Mouse (Mus musculus) forebrain, embryonic 14.5 days (tissue): ENCODE measurements around the gene Pign. TPM values are rescaled to one million over a fixed set of nuclear protein-coding genes. Genes with fewer than 3 reads are reported as not detected.

ENCODE experiments used
- ATAC-seq: fragments of 200-750 bp; cut with Nextera tagmentation; 2 replicates; pipeline ENCODE4 v1.8.0; 2017; ENCODE audit warnings: mild to moderate bottlenecking, moderate library complexity
- DNase-seq: peaks from one replicate; pipeline ENCODE4 v3.0.0-alpha.2; 2015; ENCODE audit warnings: low spot score
- H3K27ac ChIP-seq: fragments of 300-500 bp; sonication (generic); 2 replicates; pipeline ENCODE4 v1.5.1; 2014; ENCODE audit warnings: low read depth, mild to moderate bottlenecking, control low read depth, low read length, moderate library complexity
- H3K27me3 ChIP-seq: fragments of 300-500 bp; sonication (generic); replicated peaks from 2 replicates; pipeline ENCODE4 v1.6.1; 2014; ENCODE audit warnings: low read length, control low read depth, mixed read lengths; ENCODE audit not compliant: control insufficient read depth, insufficient read depth
- H3K36me3 ChIP-seq: fragments of 300-500 bp; sonication (generic); 2 replicates; pipeline ENCODE4 v1.6.1; 2014; ENCODE audit warnings: low read length, control low read depth; ENCODE audit not compliant: control insufficient read depth, insufficient read depth
- H3K4me1 ChIP-seq: fragments of 300-500 bp; sonication (generic); 2 replicates; pipeline ENCODE4 v1.6.1; 2014; ENCODE audit warnings: antibody characterized with exemption, low read length, control low read depth; ENCODE audit not compliant: control insufficient read depth, insufficient read depth
- H3K4me2 ChIP-seq: fragments of 300-500 bp; sonication (generic); 2 replicates; pipeline ENCODE4 v1.6.1; 2014; ENCODE audit warnings: mild to moderate bottlenecking, control low read depth, low read length
- H3K4me3 ChIP-seq: fragments of 300-500 bp; sonication (generic); 2 replicates; pipeline ENCODE4 v1.5.1; 2014; ENCODE audit warnings: low read depth, low read length, control low read depth
- H3K9ac ChIP-seq: fragments of 300-500 bp; sonication (generic); 2 replicates; pipeline ENCODE4 v1.6.1; 2014; ENCODE audit warnings: mild to moderate bottlenecking, low read length, control low read depth, moderate library complexity
- H3K9me3 ChIP-seq: fragments of 300-500 bp; sonication (generic); replicated peaks from 2 replicates; pipeline ENCODE4 v1.6.1; 2016; ENCODE audit warnings: low read length, control low read depth, mixed read lengths; ENCODE audit not compliant: control insufficient read depth
- WGBS: fragments of 180-500 bp; shearing (Covaris S2); extraction: QIAGEN DNeasy Blood & Tissue Kit; methylation state at CpG from one replicate; pipeline ENCODE4 v1.1.7; 2014; 5-methylcytosine and 5-hydroxymethylcytosine counted together
- polyA plus RNA-seq: library from polyadenylated mRNA; unstranded; fragments of >200 nt; fragmentation: Nextera tagmentation; extraction: Ambion mirVana; gene quantifications from 2 replicates; pipeline ENCODE4 v1.2.1, GENCODE M21; 2014

The Pign gene
- polyA plus RNA-seq, 1 experiment from 2014 or later = 9.4 TPM

GRCm38 (mm10) chr1:105669700-105670099 is 6.2 kb upstream of the Pign start:
- peaks cover 5% of the 10 kb centered on the region for H3K4me1 ChIP-seq
- H3K36me3 ChIP-seq = 0 out of 2 replicates have a peak, but pooled peaks cover 3% of the 10 kb centered on the region
- H3K27ac ChIP-seq = no peak overlapping the region
- ATAC-seq (no peak), DNase-seq (no peak)
- no peak overlapping the region for H3K4me2 ChIP-seq
- H3K9me3 ChIP-seq = no peaks in the 10 kb centered on the region
- H3K9ac ChIP-seq = no peak overlapping the region
- H3K27me3 ChIP-seq = no peaks in the 10 kb centered on the region
- no peak overlapping the region for H3K4me3 ChIP-seq

GRCm38 (mm10) chr1:105663962-105664812 is 710 bp upstream of the Pign start:
- H3K4me1 ChIP-seq = peaks cover 5% of the 10 kb centered on the region
- H3K36me3 ChIP-seq = 0 out of 2 replicates have a peak, but pooled peaks cover 3% of the 10 kb centered on the region
- H3K27ac ChIP-seq = peak overlapping the region; percentile 21
- WGBS = under 1% methylated on average over 68 of the region's 68 CpGs
- H3K9ac ChIP-seq = peak overlapping the region; percentile 90
- peak; percentile 32 for DNase-seq
- no peaks in the 10 kb centered on the region for H3K27me3 ChIP-seq
- H3K9me3 ChIP-seq = no peaks in the 10 kb centered on the region
- peak overlapping the region; percentile 86 for H3K4me2 ChIP-seq
- peak overlapping the region; percentile 94 for H3K4me3 ChIP-seq
- ATAC-seq = 0 out of 2 replicates have a peak, but pooled peaks have one; percentile 0

GRCm38 (mm10) chr1:105662820-105663170 is 682 bp downstream of the Pign start:
- Histone ChIP-seq H3K4me1 (peaks cover 5% of the 10 kb centered on the region), H3K9ac (peak overlapping the region; percentile 76), H3K4me3 (peak overlapping the region; percentile 94), H3K27me3 (no peaks in the 10 kb centered on the region), H3K4me2 (peak overlapping the region; percentile 60), H3K9me3 (no peaks in the 10 kb centered on the region), H3K36me3 (0 out of 2 replicates have a peak, but pooled peaks cover 3% of the 10 kb centered on the region), H3K27ac (no peak overlapping the region)
- DNase-seq (no peak), ATAC-seq (no peak)
- 12% methylated on average over 6 of the region's 6 CpGs for WGBS

GRCm38 (mm10) chr1:105660015-105660414 is 3.5 kb downstream of the Pign start:
- Histone ChIP-seq H3K4me1 (no peaks in the 10 kb centered on the region; the same call in 1 of the 2 replicates), H3K4me3 (no peak overlapping the region), H3K4me2 (no peak overlapping the region), H3K27ac (no peak overlapping the region), H3K36me3 (no peaks in the 10 kb centered on the region), H3K9ac (no peak overlapping the region), H3K9me3 (no peaks in the 10 kb centered on the region), H3K27me3 (no peaks in the 10 kb centered on the region)
- ATAC-seq (no peak), DNase-seq (peak; percentile 75)
- 19% methylated on average over 3 of the region's 3 CpGs for WGBS

- Histone ChIP-seq H3K27me3 (no peaks in the 10 kb centered on the region), H3K4me1 (no peaks in the 10 kb centered on the region), H3K4me2 (no peak overlapping the region), H3K36me3 (no peaks in the 10 kb centered on the region), H3K4me3 (no peak overlapping the region), H3K27ac (no peak overlapping the region), H3K9me3 (no peaks in the 10 kb centered on the region), H3K9ac (no peak overlapping the region)
- DNase-seq = no peak
- ATAC-seq = no peak
- WGBS = 94% methylated on average over 1 of the region's 1 CpGs
These were observed 9.5 kb downstream of the Pign start for GRCm38 (mm10) chr1:105653981-105654380.

GRCm38 (mm10) chr1:105650650-105651049 is 12.8 kb downstream of the Pign start:
- ATAC-seq (no peak), DNase-seq (no peak)
- Histone ChIP-seq H3K4me1 (no peaks in the 10 kb centered on the region), H3K9me3 (no peaks in the 10 kb centered on the region), H3K9ac (no peak overlapping the region), H3K27ac (no peak overlapping the region), H3K27me3 (no peaks in the 10 kb centered on the region), H3K4me2 (no peak overlapping the region), H3K36me3 (0 out of 2 replicates have a peak, but pooled peaks cover 5% of the 10 kb centered on the region), H3K4me3 (no peak overlapping the region)
- 79% methylated on average over 1 of the region's 1 CpGs for WGBS

GRCm38 (mm10) chr1:105644093-105644492 is 19.4 kb downstream of the Pign start:
- Histone ChIP-seq H3K4me3 (no peak overlapping the region), H3K36me3 (peaks cover 13% of the 10 kb centered on the region; the same call in 1 of the 2 replicates), H3K4me1 (no peaks in the 10 kb centered on the region), H3K9me3 (no peaks in the 10 kb centered on the region), H3K27me3 (no peaks in the 10 kb centered on the region), H3K9ac (no peak overlapping the region), H3K27ac (no peak overlapping the region), H3K4me2 (no peak overlapping the region)
- DNase-seq = no peak
- ATAC-seq = no peak
- 89% methylated on average over 3 of the region's 3 CpGs for WGBS

- peak; percentile 73 for ATAC-seq
- no peaks in the 10 kb centered on the region for H3K36me3 ChIP-seq
- 29% methylated on average over 3 of the region's 3 CpGs for WGBS
- H3K27me3 ChIP-seq = no peaks in the 10 kb centered on the region
- H3K4me1 ChIP-seq = no peaks in the 10 kb centered on the region
- no peak overlapping the region for H3K4me3 ChIP-seq
- H3K4me2 ChIP-seq = no peak overlapping the region
- H3K9ac ChIP-seq = no peak overlapping the region
- H3K27ac ChIP-seq = no peak overlapping the region
- no peaks in the 10 kb centered on the region for H3K9me3 ChIP-seq
- DNase-seq = peak; percentile 84
These were observed 33.0 kb downstream of the Pign start for GRCm38 (mm10) chr1:105630481-105630880.

GRCm38 (mm10) chr1:105589673-105590072 is 73.8 kb downstream of the Pign start:
- H3K36me3 ChIP-seq = peaks cover 9% of the 10 kb centered on the region; the same call in 1 of the 2 replicates
- no peak overlapping the region for H3K4me3 ChIP-seq
- no peak overlapping the region for H3K9ac ChIP-seq
- WGBS = 15% methylated on average over 2 of the region's 2 CpGs
- DNase-seq (peak; percentile 53), ATAC-seq (no peak)
- no peak overlapping the region for H3K27ac ChIP-seq
- H3K9me3 ChIP-seq = no peaks in the 10 kb centered on the region
- no peak overlapping the region for H3K4me2 ChIP-seq
- H3K27me3 ChIP-seq = no peaks in the 10 kb centered on the region
- no peaks in the 10 kb centered on the region for H3K4me1 ChIP-seq
